Mouse (Mus musculus) embryonic fibroblast, embryonic 13.5 days (primary cell): ENCODE measurements at regions not wholly inside any gene's neighbourhood (a gene's known extent, or its start where the extent isn't known, plus 50 kb on each side); places are given as distances from the start of the nearest gene placed in this dataset.

Experiments used
- CTCF ChIP-seq: IDR thresholded peaks from 2 replicates; pipeline ENCODE4 v1.5.1; 2011; ENCODE audit warnings: mild to moderate bottlenecking, control low read depth, low read length, moderate library complexity, borderline replicate concordance; ENCODE audit not compliant: insufficient read depth
- POLR2A ChIP-seq: IDR thresholded peaks from 2 replicates; pipeline ENCODE4 v1.6.1; 2011; ENCODE audit warnings: low read depth, mild to moderate bottlenecking, control low read depth, low read length, moderate library complexity

DNA sequence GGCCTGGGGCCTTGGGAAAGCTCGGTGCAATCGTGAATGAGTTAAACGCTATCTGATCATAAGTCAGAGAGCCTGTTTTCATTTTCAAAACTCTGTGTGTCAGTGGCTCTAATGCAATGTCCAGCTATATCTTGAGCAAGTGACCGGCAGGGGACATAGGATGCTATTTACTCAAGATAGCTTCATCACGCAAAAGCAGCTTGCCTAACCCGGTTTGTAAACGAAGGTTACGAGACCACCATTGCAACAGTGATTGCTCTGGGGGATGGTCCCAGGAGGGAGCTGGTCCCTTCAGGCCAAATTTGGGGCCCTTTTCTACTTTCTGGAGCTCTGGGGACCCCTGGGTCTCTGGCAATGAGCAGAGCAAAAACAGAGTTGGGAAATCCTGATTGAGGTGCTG, 309.3 kb downstream of the 4933412E24Rik start:
- TF ChIP-seq POLR2A (no peak), CTCF (no peak)
